Mouse (Mus musculus) T-cell, adult 2 months (primary cell): ENCODE data around the gene Lyst.
"Not testable (repeated sequence)": the region's sequence is repeated elsewhere in the genome, so short reads cannot be mapped to it uniquely, and the experiment has no call there.

Experiments
- DNase-seq: peaks from one replicate; pipeline ENCODE4 v3.0.0; 2022; ENCODE audit warnings: low spot score

Gene Lyst

GRCm38 (mm10) chr13:13637577-13637976 is 47.4 kb downstream of the Lyst start:
- DNase-seq, result no peak

GRCm38 (mm10) chr13:13637981-13638380 is 47.8 kb downstream of the Lyst start:
- no peak for DNase-seq

GRCm38 (mm10) chr13:13638725-13639124 is 48.5 kb downstream of the Lyst start:
- no peak for DNase-seq

GRCm38 (mm10) chr13:13647296-13647695 is 57.1 kb downstream of the Lyst start:
- DNase-seq, result no peak

GRCm38 (mm10) chr13:13655453-13655852 is 65.3 kb downstream of the Lyst start:
- DNase-seq, result no peak

- not testable (repeated sequence) for DNase-seq
Observed at GRCm38 (mm10) chr13:13666103-13666502, 75.9 kb downstream of the Lyst start.

GRCm38 (mm10) chr13:13670669-13671068 is 80.5 kb downstream of the Lyst start:
- no peak for DNase-seq

GRCm38 (mm10) chr13:13671585-13672328 is 81.6 kb downstream of the Lyst start:
- no peak for DNase-seq

- DNase-seq, result no peak
Observed at GRCm38 (mm10) chr13:13674669-13675343, 84.6 kb downstream of the Lyst start.

GRCm38 (mm10) chr13:13677871-13678270 is 87.7 kb downstream of the Lyst start:
- DNase-seq, result no peak

GRCm38 (mm10) chr13:13681642-13682041 is 91.4 kb downstream of the Lyst start:
- DNase-seq, result no peak

GRCm38 (mm10) chr13:13703476-13703875 is 113.3 kb downstream of the Lyst start:
- no peak for DNase-seq

- not testable (repeated sequence) for DNase-seq
Observed at GRCm38 (mm10) chr13:13721435-13721834, 131.2 kb downstream of the Lyst start.

GRCm38 (mm10) chr13:13723293-13723692 is 133.1 kb downstream of the Lyst start:
- DNase-seq, result no peak

- DNase-seq, result no peak
Observed at GRCm38 (mm10) chr13:13723786-13724185, 133.6 kb downstream of the Lyst start.

GRCm38 (mm10) chr13:13739232-13739631 is 149.0 kb downstream of the Lyst start:
- no peak for DNase-seq

GRCm38 (mm10) chr13:13745911-13746310 is 155.7 kb downstream of the Lyst start:
- no peak for DNase-seq

GRCm38 (mm10) chr13:13775778-13776494 is 185.7 kb downstream of the Lyst start:
- DNase-seq, result no peak

GRCm38 (mm10) chr13:13777052-13777451 is 186.9 kb downstream of the Lyst start:
- no peak for DNase-seq

GRCm38 (mm10) chr13:13777696-13778095 is 187.5 kb downstream of the Lyst start:
- DNase-seq, result no peak

- no peak for DNase-seq
Observed at GRCm38 (mm10) chr13:13778837-13779458, 188.8 kb downstream of the Lyst start.

- no peak for DNase-seq
Observed at GRCm38 (mm10) chr13:13780271-13780670, 190.1 kb downstream of the Lyst start.
